10 mouse cellular contexts compared by ENCODE assay signal in genomic region chr7:127018416-127019305, GRCm38 (mm10). TPM values are rescaled to one million over a fixed set of nuclear protein-coding genes. Genes with fewer than 3 reads are reported as not detected.
DNase-seq lines count a peak whose midpoint lies in the region; ATAC-seq lines count a peak whose summit lies in the region.
"Had no signal": no experiment of that assay in that cellular context is flagged by ENCODE, and none has a peak within 500 bp of the region (broad histone marks: within the 10 kb centered on the region; RNA-seq: fewer than 3 reads in every experiment).

No protein-coding gene starts in this region.

- WGBS in heart, embryonic 12.5 days = 77% methylated on average over 15 of the region's 15 CpGs
- 85% methylated on average over 15 of the region's 15 CpGs for WGBS in forebrain, embryonic 15.5 days
- WGBS in midbrain, embryonic 11.5 days = 83% methylated on average over 15 of the region's 15 CpGs

- H3K27me3 ChIP-seq in heart, embryonic 12.5 days (replicated peaks) = no peaks in the 10 kb centered on the region
- H3K27me3 ChIP-seq in forebrain, embryonic 15.5 days = no peaks in the 10 kb centered on the region
- H3K27me3 ChIP-seq in midbrain, embryonic 11.5 days (ENCODE audit: control insufficient read depth, insufficient read depth, low read length) = no peaks in the 10 kb centered on the region

- no peak overlapping the region for H3K4me3 ChIP-seq in heart, embryonic 12.5 days
- 0 out of 2 replicates have a peak overlapping the region, but pooled peaks have one; percentile 59 for H3K4me3 ChIP-seq in forebrain, embryonic 15.5 days
- no peak overlapping the region for H3K4me3 ChIP-seq in midbrain, embryonic 11.5 days (ENCODE audit: low read depth, low read length)

- peaks cover 30% of the 10 kb centered on the region for H3K36me3 ChIP-seq in heart, embryonic 12.5 days
- peaks cover 32% of the 10 kb centered on the region for H3K36me3 ChIP-seq in forebrain, embryonic 15.5 days
- H3K36me3 ChIP-seq in midbrain, embryonic 11.5 days (ENCODE audit: control insufficient read depth, insufficient read depth, low read length) = peaks cover 13% of the 10 kb centered on the region

- no peak for DNase-seq in heart, postnatal 4 days
- DNase-seq in cerebellum, adult 9-11 months = peak; percentile 71
- no peak for DNase-seq in midbrain, embryonic 11.5 days (ENCODE audit: low spot score, missing footprints)
- DNase-seq in urinary bladder, adult 2 months (ENCODE audit: low spot score) = no peak
- no peak for DNase-seq in ovary, postnatal 10 days (ENCODE audit: low spot score)
- DNase-seq in kidney, adult 8-10 months = no peak
- DNase-seq: right cerebral cortex, postnatal 14 days had no signal

- H3K4me2 ChIP-seq in heart, embryonic 12.5 days = peak overlapping the region; percentile 11; the same call in 1 of the 2 replicates
- 0 out of 2 replicates have a peak overlapping the region, but pooled peaks have one; percentile 5 for H3K4me2 ChIP-seq in forebrain, embryonic 15.5 days (replicated peaks)
- H3K4me2 ChIP-seq in midbrain, embryonic 11.5 days = no peak overlapping the region

- H3K4me1 ChIP-seq in heart, embryonic 12.5 days (replicated peaks) = peaks cover 62% of the 10 kb centered on the region
- H3K4me1 ChIP-seq in forebrain, embryonic 15.5 days = peaks cover 86% of the 10 kb centered on the region
- H3K4me1 ChIP-seq in midbrain, embryonic 11.5 days (ENCODE audit: control insufficient read depth, insufficient read depth, low read length) = peaks cover 52% of the 10 kb centered on the region

- H3K27ac ChIP-seq in heart, embryonic 12.5 days (ENCODE audit: poor library complexity, severe bottlenecking) = no peak overlapping the region
- H3K27ac ChIP-seq in forebrain, embryonic 15.5 days (replicated peaks) = peak overlapping the region; percentile 98
- no peak overlapping the region for H3K27ac ChIP-seq in midbrain, embryonic 11.5 days (ENCODE audit: low read depth, low read length)

- no peak for ATAC-seq in heart, embryonic 12.5 days (ENCODE audit: insufficient number of reproducible peaks, low FRiP score)
- no peak for ATAC-seq in forebrain, embryonic 15.5 days (replicated peaks)
- no peak for ATAC-seq in midbrain, embryonic 11.5 days (ENCODE audit: low FRiP score)

- H3K9me3 ChIP-seq in heart, embryonic 12.5 days (replicated peaks) = no peaks in the 10 kb centered on the region
- H3K9me3 ChIP-seq in forebrain, embryonic 15.5 days = no peaks in the 10 kb centered on the region
- H3K9me3 ChIP-seq in midbrain, embryonic 11.5 days (ENCODE audit: control insufficient read depth, low read length) = no peaks in the 10 kb centered on the region

- peak overlapping the region; percentile 3; the same call in 1 of the 2 replicates for H3K9ac ChIP-seq in heart, embryonic 12.5 days
- peak overlapping the region; percentile 25 for H3K9ac ChIP-seq in forebrain, embryonic 15.5 days (replicated peaks)
- H3K9ac ChIP-seq in midbrain, embryonic 11.5 days (ENCODE audit: low read length) = peak overlapping the region; percentile 29; the same call in 1 of the 2 replicates

RNA-seq across cellular contexts. Expression of gene Pagr1a, which starts 1.5 kb away (rescaled TPM):
- 19.3 and 31.4 TPM in 2 replicates for polyA plus RNA-seq in heart, embryonic 12.5 days (2016; fragmentation: Nextera tagmentation; extraction: Ambion mirVana)
- 10 to 100 TPM; 10.4 to 14.8 TPM for total RNA-seq in heart, postnatal 4 days (2021)
- 32.2 and 40.4 TPM in 2 replicates for polyA plus RNA-seq in forebrain, embryonic 15.5 days (2015; fragmentation: Nextera tagmentation; extraction: Ambion mirVana)
- polyA plus RNA-seq in midbrain, embryonic 11.5 days (2014; fragmentation: Nextera tagmentation; extraction: Ambion mirVana) = 59.0 and 70.6 TPM in 2 replicates
- polyA plus RNA-seq in urinary bladder, adult 2 months (2012; rRNA removed) = 16.4 and 18.2 TPM in 2 replicates

RNA-seq across cellular contexts. Expression of gene Gm42742, which starts 2.2 kb away (rescaled TPM):
- polyA plus RNA-seq in heart, embryonic 12.5 days (2016; fragmentation: Nextera tagmentation; extraction: Ambion mirVana) = 50.8 and 60.9 TPM in 2 replicates
- 10 to 100 TPM; 10.0 to 18.2 TPM for total RNA-seq in heart, postnatal 4 days (2021)
- polyA plus RNA-seq in forebrain, embryonic 15.5 days (2015; fragmentation: Nextera tagmentation; extraction: Ambion mirVana) = 67.9 and 75.6 TPM in 2 replicates
- polyA plus RNA-seq in midbrain, embryonic 11.5 days (2014; fragmentation: Nextera tagmentation; extraction: Ambion mirVana) = 58.8 and 68.8 TPM in 2 replicates
- polyA plus RNA-seq in urinary bladder, adult 2 months (2012; rRNA removed) = 66.3 and 76.5 TPM in 2 replicates

RNA-seq across cellular contexts. Expression of gene Prrt2, which starts 2.4 kb away (rescaled TPM):
- polyA plus RNA-seq in heart, embryonic 12.5 days (2016; fragmentation: Nextera tagmentation; extraction: Ambion mirVana) = 1.9 and 3.3 TPM in 2 replicates
- total RNA-seq in heart, postnatal 4 days (2021) = 1 to 10 TPM; 1.6 to 2.0 TPM
- 18.0 and 19.8 TPM in 2 replicates for polyA plus RNA-seq in forebrain, embryonic 15.5 days (2015; fragmentation: Nextera tagmentation; extraction: Ambion mirVana)
- polyA plus RNA-seq in midbrain, embryonic 11.5 days (2014; fragmentation: Nextera tagmentation; extraction: Ambion mirVana) = 2.6 and 4.0 TPM in 2 replicates
- polyA plus RNA-seq in urinary bladder, adult 2 months (2012; rRNA removed) = 9.7 and 10.2 TPM in 2 replicates
- total RNA-seq: liver, adult 2 months had no signal

RNA-seq across cellular contexts. Expression of gene Pagr1b, which starts 2.4 kb away (rescaled TPM):
- polyA plus RNA-seq in heart, embryonic 12.5 days (2016; fragmentation: Nextera tagmentation; extraction: Ambion mirVana) = not detected in 2 replicates
- 1 to 10 TPM; 1.2 to 1.9 TPM for total RNA-seq in heart, postnatal 4 days (2021)
- polyA plus RNA-seq in forebrain, embryonic 15.5 days (2015; fragmentation: Nextera tagmentation; extraction: Ambion mirVana) = not detected in 2 replicates
- polyA plus RNA-seq in midbrain, embryonic 11.5 days (2014; fragmentation: Nextera tagmentation; extraction: Ambion mirVana) = not detected in 2 replicates
- 2.8 and 3.2 TPM in 2 replicates for polyA plus RNA-seq in urinary bladder, adult 2 months (2012; rRNA removed)

RNA-seq across cellular contexts. Expression of gene Mvp, which starts 4.2 kb away (rescaled TPM):
- 12.0 TPM in 2 replicates for polyA plus RNA-seq in heart, embryonic 12.5 days (2016; fragmentation: Nextera tagmentation; extraction: Ambion mirVana)
- total RNA-seq in heart, postnatal 4 days (2021) = 10 to 100 TPM; 27.2 to 28.4 TPM
- 3.0 and 3.5 TPM in 2 replicates for polyA plus RNA-seq in forebrain, embryonic 15.5 days (2015; fragmentation: Nextera tagmentation; extraction: Ambion mirVana)
- polyA plus RNA-seq in midbrain, embryonic 11.5 days (2014; fragmentation: Nextera tagmentation; extraction: Ambion mirVana) = 2.8 and 3.0 TPM in 2 replicates
- 46.2 and 52.7 TPM in 2 replicates for polyA plus RNA-seq in urinary bladder, adult 2 months (2012; rRNA removed)
